Mouse (Mus musculus): ENCODE results near the gene Bglap3.

- TF ChIP-seq CTCF (IDR thresholded peaks at IDR 0.05; ENCODE audit: borderline replicate concordance, insufficient read depth, low read length) (no peak), POLR2A (IDR thresholded peaks at IDR 0.05; ENCODE audit: low read depth, low read length) (no peak)
Observed at GRCm38 (mm10) chr3:88412636-88413035, 40.1 kb upstream of the Bglap3 start.
